ENCODE assay signal across 1 mouse cellular context in the genomic region with DNA sequence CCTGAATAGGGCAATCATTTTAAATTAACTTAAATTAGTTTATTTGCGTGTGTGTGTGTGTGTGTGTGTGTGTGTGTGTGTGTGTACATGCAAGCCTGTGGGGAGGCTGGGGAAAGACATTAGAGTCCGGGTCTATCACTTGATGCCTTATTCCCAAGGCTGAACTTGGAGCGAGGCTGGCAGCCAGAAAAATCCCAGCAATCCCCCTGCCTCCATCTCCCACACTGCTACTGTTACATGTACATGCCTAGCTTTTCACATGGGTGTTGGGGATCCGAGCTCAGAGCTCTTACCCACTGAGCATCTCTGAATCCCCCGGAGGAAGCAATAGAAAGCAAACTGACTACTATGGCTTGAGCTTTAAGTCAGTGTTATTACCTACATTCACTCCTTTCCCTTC.
TF ChIP-seq lines count a peak whose summit lies in the region.

No protein-coding gene starts in this region.

TF ChIP-seq in MEL, 35 proteins besides CTCF, POLR2A, EP300 and RAD21 (continued from another document):
- TF ChIP-seq MYB (IDR thresholded peaks at IDR 0.05; ENCODE audit: low read depth, low read length), result no peak
- TF ChIP-seq POLR2AphosphoS2 (IDR thresholded peaks at IDR 0.05; ENCODE audit: low read length), result no peak
- TF ChIP-seq GABPA (IDR thresholded peaks at IDR 0.05; ENCODE audit: low read depth, low read length), result no peak
- no peak for TF ChIP-seq GATA1 (IDR thresholded peaks at IDR 0.05; ENCODE audit: low read depth, low read length)
- no peak for TF ChIP-seq TAL1 (IDR thresholded peaks at IDR 0.05; ENCODE audit: low read length)
- no peak for TF ChIP-seq USF1 (IDR thresholded peaks at IDR 0.05; ENCODE audit: low read depth, low read length)
